Mouse (Mus musculus): ENCODE measurements around the gene Hmox1. TPM values are rescaled to one million over a fixed set of nuclear protein-coding genes. Genes with fewer than 3 reads are reported as not detected.

Hmox1 gene
- 100 to 1,000 TPM in 2 of 4 experiments, 10 to 100 TPM in 2; 37.8 to 322 (median 155) TPM for total RNA-seq (2022)

GRCm38 (mm10) chr8:75093399-75094156 is at the start of gene Hmox1:
Gene Hmox1 (plus strand): TSS chr8:75093621.
- DNase-seq: peak; percentile 93

GRCm38 (mm10) chr8:75046303-75046702 is 47.1 kb upstream of the Hmox1 start:
- DNase-seq: no peak

DNA sequence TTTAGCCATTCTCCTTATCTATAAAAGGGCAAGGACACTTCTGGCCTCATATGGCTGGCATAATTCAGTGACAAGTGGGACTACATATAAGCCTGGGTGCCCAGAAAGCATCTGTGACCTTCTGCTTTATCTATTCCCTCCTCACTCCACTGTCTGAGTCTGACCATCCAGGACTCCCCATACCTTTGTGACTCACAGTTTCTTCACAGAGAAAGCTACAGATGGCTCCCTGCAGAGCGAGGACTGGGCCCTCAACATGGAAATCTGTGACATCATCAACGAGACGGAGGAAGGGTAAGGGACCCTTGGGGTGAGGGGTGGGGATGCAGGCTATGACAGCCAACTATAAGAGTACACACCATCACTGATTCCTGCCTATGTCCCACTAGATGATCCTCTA is 45.6 kb upstream of the Hmox1 start:
- no peak for DNase-seq

DNA sequence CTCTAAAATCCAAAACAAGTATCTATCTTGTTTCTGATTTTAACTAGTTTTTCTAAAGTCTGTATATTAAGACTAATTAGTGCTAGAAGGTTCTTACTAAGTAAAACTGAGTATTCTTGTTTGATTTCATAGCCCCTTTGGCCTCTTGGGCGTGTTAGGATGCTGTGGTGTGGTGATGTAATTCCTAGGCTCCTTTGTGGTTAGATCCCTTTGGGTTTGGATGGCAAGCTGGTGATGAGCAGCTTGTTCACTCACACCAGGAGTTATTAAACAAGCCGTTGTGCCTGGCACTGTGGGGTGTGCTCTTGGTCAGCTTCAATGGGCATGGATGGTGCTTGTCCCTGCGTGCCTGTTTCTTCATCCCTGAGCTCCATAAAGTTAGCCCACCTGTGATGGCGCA is 40.1 kb upstream of the Hmox1 start:
- no peak for DNase-seq

GRCm38 (mm10) chr8:75055673-75056072 is 37.7 kb upstream of the Hmox1 start:
- DNase-seq: no peak

- no peak for DNase-seq
Measured at GRCm38 (mm10) chr8:75060022-75060421, 33.4 kb upstream of the Hmox1 start.

DNA sequence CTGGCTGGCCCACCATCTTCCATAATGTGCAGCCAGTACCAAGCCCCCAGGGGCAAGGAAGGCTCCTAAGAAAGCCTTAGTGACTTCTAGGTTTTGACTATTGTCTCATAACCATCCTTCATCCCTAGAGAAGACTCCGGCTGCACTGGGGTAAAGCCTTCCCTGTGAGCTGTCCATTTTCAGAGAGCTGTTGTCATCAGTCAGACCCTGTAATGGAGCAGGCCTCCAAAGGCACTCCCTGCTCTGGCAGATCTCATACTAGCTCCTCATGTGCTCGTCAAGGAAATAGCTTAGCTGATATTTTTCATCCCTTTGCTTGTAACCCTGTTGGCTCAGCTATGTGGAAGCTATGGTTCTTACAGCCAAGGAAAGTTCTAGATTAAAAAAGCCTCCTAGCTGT is 32.6 kb upstream of the Hmox1 start:
- DNase-seq: no peak

DNA sequence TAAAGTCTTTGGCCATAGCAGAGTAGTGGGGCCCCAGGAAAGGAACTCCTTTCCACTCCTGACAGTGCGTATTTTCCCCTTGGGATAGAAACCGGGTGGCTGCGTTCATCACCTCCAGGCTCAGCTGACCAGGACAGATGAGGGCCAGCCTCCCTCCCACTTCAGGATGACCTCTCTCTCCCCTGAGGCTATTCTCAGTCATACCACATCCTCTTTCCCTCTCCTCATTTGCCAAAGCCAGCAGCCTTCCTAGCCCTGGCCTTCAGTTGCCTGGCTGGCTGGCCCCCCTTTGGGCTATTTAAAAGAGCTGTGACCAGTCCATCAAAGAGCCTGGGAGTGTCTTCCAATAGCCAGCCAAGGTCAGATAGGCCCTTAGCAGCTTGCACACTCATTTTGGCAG is 30.1 kb upstream of the Hmox1 start:
- DNase-seq: peak; percentile 35

DNA sequence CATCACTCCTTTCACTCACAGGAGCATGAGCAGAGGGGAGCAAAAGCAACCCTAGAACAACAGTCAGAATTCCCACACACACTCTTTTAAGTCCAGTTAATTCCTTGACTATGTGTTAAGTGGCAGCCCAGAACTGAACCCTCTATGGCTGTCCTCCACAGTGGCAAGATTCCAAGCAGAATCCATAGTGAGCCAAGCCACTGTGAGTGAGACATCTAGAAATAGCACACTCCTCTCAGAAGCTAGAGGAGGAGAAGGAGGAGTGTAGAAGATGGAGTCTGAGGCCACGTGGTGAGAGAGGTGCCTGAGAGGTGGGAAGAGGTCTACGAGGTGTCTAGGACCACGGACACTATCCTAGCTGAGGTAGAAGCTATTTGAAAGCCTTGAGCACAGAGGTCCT is 28.6 kb upstream of the Hmox1 start:
- no peak for DNase-seq

DNA sequence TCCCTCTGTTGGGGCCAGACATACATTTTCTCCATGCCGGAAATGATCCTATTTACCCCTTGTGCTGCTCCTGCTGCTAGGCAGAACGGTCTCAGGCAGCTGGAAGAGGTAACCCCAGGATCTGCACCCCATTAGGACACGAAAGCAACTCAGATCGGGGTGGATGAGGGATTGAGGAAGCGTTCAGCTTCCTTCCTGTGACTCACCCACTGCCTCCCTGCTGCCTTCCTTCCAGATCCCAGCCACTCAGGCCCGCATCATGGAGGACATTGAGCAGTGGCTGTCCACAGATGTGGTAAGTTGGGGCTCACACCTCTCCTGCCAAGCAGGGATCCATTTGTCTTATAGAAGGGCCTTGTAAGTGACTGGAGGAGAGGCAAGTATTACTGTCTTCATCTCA is 26.1 kb upstream of the Hmox1 start:
- DNase-seq: no peak

- DNase-seq: no peak
Measured at GRCm38 (mm10) chr8:75070297-75070696, 23.1 kb upstream of the Hmox1 start.

DNA sequence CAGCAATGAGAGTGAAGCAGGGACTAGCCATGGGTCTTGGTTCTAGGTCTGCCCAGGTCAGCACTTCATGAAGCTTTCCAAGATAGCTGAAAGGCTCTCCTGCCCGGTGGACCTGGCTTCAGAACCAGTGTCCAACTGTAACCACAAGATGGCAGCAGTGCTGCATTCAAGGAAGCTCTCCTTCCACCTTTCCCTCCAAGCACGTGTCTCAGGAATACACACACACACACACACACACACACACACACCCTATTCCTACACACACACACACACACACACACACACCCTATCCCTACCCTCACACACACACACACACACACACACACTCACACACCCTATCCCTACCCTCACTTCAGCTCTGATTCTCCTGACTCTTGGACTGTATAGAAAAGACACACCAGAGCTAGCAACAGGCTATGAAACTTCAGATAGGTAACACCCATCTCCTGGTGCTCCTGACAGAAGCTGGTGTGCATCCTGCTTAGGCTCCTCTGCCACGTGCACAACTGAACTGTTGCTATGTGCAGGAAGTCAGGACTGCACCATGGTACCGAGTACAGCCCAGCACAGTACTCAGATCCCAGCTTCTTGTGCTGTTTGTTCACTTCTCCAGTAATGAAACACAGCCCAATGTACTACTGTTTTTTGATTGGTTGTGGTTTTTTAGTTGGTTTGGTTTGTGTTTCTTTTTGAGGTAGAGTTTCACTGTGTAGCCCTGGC is 21.6 kb upstream of the Hmox1 start:
- peak; percentile 71 for DNase-seq

GRCm38 (mm10) chr8:75074876-75075275 is 18.5 kb upstream of the Hmox1 start:
- no peak for DNase-seq

GRCm38 (mm10) chr8:75078215-75078614 is 15.2 kb upstream of the Hmox1 start:
- no peak for DNase-seq

DNA sequence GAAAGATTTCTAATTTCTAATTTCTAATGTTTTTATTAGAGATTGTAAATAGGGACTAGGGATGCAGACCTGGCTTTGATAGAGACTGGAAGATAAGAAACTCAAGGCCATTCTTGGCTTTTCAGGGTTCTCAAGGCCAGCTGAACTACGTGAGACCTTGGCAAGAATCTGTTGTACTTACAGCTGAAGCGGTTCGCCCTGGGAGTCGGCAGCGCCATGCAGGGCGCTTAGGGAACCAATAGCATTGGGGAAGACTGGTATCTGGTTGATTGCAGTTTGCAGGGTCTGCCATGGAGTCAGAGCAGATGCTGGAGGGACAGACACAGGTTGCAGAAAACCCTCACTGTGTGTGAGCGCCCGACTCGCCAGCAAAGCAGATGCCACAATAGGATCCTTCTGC is 14.6 kb upstream of the Hmox1 start:
- DNase-seq: no peak

DNA sequence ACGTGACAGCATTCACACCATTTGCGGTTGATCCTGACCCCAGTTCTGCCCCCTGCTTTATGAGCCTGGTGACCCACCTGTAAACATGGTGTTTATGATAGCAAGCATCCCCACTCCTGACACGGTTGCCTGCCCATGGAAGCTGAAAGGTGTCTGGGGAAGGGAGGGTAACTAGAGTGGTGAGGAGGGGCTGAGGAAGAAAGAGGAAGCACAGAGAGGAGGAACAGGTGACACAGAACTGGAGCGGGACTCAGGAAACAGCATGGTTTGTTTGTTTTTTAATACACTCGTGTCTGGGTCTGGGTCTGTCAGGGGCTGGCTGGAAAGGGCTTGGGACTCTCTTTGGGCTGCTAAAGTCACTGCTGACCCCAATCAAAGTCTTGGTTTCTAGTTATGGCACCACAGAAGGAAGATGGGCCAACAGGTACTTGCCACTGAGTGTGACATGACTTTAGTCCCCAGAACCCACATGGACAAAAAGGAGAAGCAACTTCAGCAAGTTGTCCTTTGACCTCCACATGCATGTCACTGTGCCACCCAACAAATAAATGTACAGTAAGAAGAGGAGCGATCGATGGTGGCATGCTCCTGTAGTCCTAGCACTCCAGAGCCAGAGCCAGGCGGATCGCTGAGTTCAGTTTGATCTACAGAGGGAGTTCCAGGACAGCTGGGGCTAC is 11.9 kb upstream of the Hmox1 start:
- DNase-seq: no peak

DNA sequence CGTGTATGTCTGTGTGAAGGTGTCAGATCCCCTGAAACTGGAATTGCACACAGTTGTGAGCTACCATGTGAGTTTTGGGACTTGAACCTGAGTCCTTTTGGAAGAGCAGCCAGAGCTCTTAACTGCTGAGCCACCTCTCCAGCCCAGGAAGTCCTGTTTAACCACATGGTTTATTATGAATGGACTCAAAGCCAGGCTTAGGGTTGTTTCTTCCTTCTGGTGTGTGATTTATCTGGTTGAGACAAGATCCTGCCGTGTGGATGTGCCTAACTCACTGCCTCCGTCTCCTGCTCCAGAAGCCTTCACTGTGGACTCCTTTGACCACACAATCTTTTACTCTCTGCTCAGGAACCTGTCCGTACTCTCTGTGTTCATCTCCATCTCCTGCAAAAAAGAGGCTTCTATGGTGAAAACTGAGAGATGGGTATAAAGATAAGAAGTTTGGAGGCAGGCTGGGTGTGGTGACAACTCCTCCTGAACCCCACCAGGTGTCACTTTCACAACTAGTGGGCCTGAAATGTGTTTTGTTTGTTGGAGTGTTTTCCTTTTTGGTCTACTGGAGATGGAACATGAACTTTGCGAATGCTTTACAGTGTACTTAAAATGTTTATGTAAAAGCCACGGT is 11.1 kb upstream of the Hmox1 start:
- DNase-seq: no peak

DNA sequence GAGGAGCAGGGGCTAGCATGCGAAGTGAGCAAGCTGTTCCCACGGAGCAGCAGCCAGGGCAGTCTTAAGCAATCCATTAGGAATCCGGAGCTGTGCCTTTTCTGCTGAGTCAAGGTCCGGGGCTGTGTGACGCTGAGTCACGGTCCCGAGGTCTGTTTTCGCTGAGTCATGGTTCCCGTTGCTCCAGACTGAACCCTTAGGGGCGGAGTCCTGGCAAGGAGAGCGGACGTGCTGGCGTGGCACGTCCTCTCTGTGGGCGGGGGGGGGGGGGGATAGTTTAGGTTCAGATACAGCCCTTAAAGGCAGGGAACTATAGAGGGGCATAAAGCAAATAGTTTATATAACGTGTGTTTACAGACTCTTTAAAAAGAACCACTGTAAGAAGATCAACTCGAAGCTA is 9.6 kb upstream of the Hmox1 start:
- DNase-seq: peak; percentile 97

GRCm38 (mm10) chr8:75084382-75085064 is 8.9 kb upstream of the Hmox1 start:
- no peak for DNase-seq

DNA sequence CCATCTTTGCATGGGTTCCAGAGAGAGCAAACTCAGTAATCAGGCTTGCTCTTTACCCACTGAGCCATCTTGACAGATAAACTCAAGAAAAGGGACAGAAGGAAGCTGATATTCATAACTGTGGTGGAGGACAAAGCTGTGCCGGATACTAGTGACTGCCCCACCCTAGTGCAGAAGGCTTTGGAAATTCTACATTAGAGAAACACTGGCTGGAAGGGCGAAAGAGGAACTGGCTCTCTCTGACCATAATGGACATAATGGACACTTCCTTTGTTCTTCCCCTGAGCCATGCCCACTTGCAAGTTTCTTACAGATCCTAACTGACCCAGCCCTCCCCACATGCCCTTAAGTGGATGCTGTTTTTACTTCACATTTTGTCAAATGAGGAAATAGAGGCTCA is 7.4 kb upstream of the Hmox1 start:
- DNase-seq: no peak

DNA sequence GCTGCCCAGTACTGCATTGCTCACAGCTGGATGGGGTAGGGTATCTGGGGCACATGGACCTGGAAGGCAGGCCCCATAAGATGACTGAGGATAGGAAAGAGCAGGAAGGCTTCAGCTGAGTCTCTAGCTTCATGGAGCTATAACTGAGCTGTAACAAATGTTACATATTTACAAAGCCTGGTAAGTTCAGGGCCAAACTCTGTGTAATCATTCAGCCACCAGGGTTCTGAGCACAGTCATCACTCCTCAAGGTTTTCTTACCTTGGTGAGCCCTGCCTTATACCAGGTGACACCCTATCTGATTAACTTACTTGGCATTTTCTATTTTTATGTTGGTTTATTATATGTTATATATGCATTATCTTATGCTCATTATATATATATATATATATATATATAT is 6.3 kb upstream of the Hmox1 start:
- DNase-seq: no peak
